Mouse (Mus musculus): Measurements from ENCODE around the gene Olfr564. TPM values are rescaled to one million over a fixed set of nuclear protein-coding genes. Genes with fewer than 3 reads are reported as not detected.

Olfr564 gene
- polyA plus RNA-seq (2012; rRNA removed), result not detected in 2 replicates

- Histone ChIP-seq H3K27ac (ENCODE audit: control insufficient read depth, insufficient read depth, low read depth, low read length) (no peak within 1 kb of the TSS), H3K4me1 (ENCODE audit: control insufficient read depth, insufficient read depth, low read length) (no peaks in the 10 kb centered on the region), H3K36me3 (ENCODE audit: control insufficient read depth, insufficient read depth, low read length) (no peaks in the 10 kb centered on the region), H3K4me3 (ENCODE audit: control insufficient read depth, low read depth, low read length) (no peak within 1 kb of the TSS), H3K27me3 (ENCODE audit: control insufficient read depth, insufficient read depth, low read length) (no peaks in the 10 kb centered on the region)
- no peak for TF ChIP-seq CTCF (IDR thresholded peaks at IDR 0.05; ENCODE audit: control insufficient read depth, insufficient read depth, insufficient replicate concordance, low read depth, low read length)
- no peak for TF ChIP-seq POLR2A (IDR thresholded peaks at IDR 0.05; ENCODE audit: control insufficient read depth, low read depth, low read length)
These were observed at the start of gene Olfr564 for GRCm38 (mm10) chr7:102803180-102803579. Gene Olfr564 (plus strand): TSS chr7:102803480.

GRCm38 (mm10) chr7:102759266-102759665 lies 44.0 kb upstream of the Olfr564 start, which contains the start of the genes Olfr560 and Olfr78:
Gene Olfr560 (minus strand): TSS chr7:102759366.
Gene Olfr78 (minus strand): TSS chr7:102759471.
- H3K4me1 ChIP-seq (ENCODE audit: control insufficient read depth, insufficient read depth, low read length), result no peaks in the 10 kb centered on the region
- H3K4me3 ChIP-seq (ENCODE audit: control insufficient read depth, low read depth, low read length), result no peak within 1 kb of the TSS
- H3K27me3 ChIP-seq (ENCODE audit: control insufficient read depth, insufficient read depth, low read length), result no peaks in the 10 kb centered on the region
- no peaks in the 10 kb centered on the region for H3K36me3 ChIP-seq (ENCODE audit: control insufficient read depth, insufficient read depth, low read length)
- no peak within 1 kb of the TSS for H3K27ac ChIP-seq (ENCODE audit: control insufficient read depth, insufficient read depth, low read depth, low read length)
- TF ChIP-seq CTCF (IDR thresholded peaks at IDR 0.05; ENCODE audit: control insufficient read depth, insufficient read depth, insufficient replicate concordance, low read depth, low read length) (no peak), POLR2A (IDR thresholded peaks at IDR 0.05; ENCODE audit: control insufficient read depth, low read depth, low read length) (no peak)

- no peak for TF ChIP-seq CTCF (IDR thresholded peaks at IDR 0.05; ENCODE audit: control insufficient read depth, insufficient read depth, insufficient replicate concordance, low read depth, low read length)
- no peak for TF ChIP-seq POLR2A (IDR thresholded peaks at IDR 0.05; ENCODE audit: control insufficient read depth, low read depth, low read length)
- no peak within 1 kb of the TSS for H3K4me3 ChIP-seq (ENCODE audit: control insufficient read depth, low read depth, low read length)
- H3K4me1 ChIP-seq (ENCODE audit: control insufficient read depth, insufficient read depth, low read length), result no peaks in the 10 kb centered on the region
These were observed 32.4 kb upstream of the Olfr564 start, which contains the start of gene Olfr561 for GRCm38 (mm10) chr7:102770921-102771320. Gene Olfr561 (plus strand): TSS chr7:102771221.

More at GRCm38 (mm10) chr7:102770921-102771320, 32.4 kb upstream of the Olfr564 start, which contains the start of gene Olfr561:
- no peak within 1 kb of the TSS for H3K27ac ChIP-seq (ENCODE audit: control insufficient read depth, insufficient read depth, low read depth, low read length)
- H3K27me3 ChIP-seq (ENCODE audit: control insufficient read depth, insufficient read depth, low read length), result no peaks in the 10 kb centered on the region
- H3K36me3 ChIP-seq (ENCODE audit: control insufficient read depth, insufficient read depth, low read length), result no peaks in the 10 kb centered on the region

Other genes starting within 250 kb of the Olfr564 start
- gene Trim21, start 238.0 kb upstream of the Olfr564 start, polyA plus RNA-seq (2012; rRNA removed), result 0.54 and 0.59 TPM in 2 replicates
- gene Olfr550, start 232.0 kb upstream of the Olfr564 start, polyA plus RNA-seq (2012; rRNA removed), result not detected in 2 replicates
- gene Olfr551, start 211.6 kb upstream of the Olfr564 start, polyA plus RNA-seq (2012; rRNA removed), result not detected in 2 replicates
- not detected in 2 replicates for gene Olfr552, start 205.7 kb upstream of the Olfr564 start, polyA plus RNA-seq (2012; rRNA removed)
- gene Olfr553, start 185.3 kb upstream of the Olfr564 start, polyA plus RNA-seq (2012; rRNA removed), result not detected in 2 replicates
- gene Olfr554, start 165.0 kb upstream of the Olfr564 start, polyA plus RNA-seq (2012; rRNA removed), result 0.14 and 0.26 TPM in 2 replicates
- gene Olfr555, start 144.7 kb upstream of the Olfr564 start, polyA plus RNA-seq (2012; rRNA removed), result not detected in 2 replicates
- gene Olfr556, start 138.6 kb upstream of the Olfr564 start, polyA plus RNA-seq (2012; rRNA removed), result not detected in 2 replicates
- 6.0 and 8.3 TPM in 2 replicates for gene Trim68, start 116.2 kb upstream of the Olfr564 start, polyA plus RNA-seq (2012; rRNA removed)
- 0.10 TPM in 1 of 2 replicates, not detected in the other for gene Olfr557, start 107.6 kb upstream of the Olfr564 start, polyA plus RNA-seq (2012; rRNA removed)
- gene Olfr558, start 101.3 kb upstream of the Olfr564 start, polyA plus RNA-seq (2012; rRNA removed), result 0.19 and 0.25 TPM in 2 replicates
- 0.25 and 0.47 TPM in 2 replicates for gene Olfr33, start 84.4 kb upstream of the Olfr564 start, polyA plus RNA-seq (2012; rRNA removed)
- gene Olfr559, start 76.0 kb upstream of the Olfr564 start, polyA plus RNA-seq (2012; rRNA removed), result not detected in 2 replicates
- not detected in 2 replicates for gene Olfr560, start 44.1 kb upstream of the Olfr564 start, polyA plus RNA-seq (2012; rRNA removed)
- 1.1 and 1.3 TPM in 2 replicates for gene Olfr78, start 44.0 kb upstream of the Olfr564 start, polyA plus RNA-seq (2012; rRNA removed)
- gene Olfr561, start 32.3 kb upstream of the Olfr564 start, polyA plus RNA-seq (2012; rRNA removed), result not detected in 2 replicates
- gene Olfr566, start 55.3 kb downstream of the Olfr564 start, polyA plus RNA-seq (2012; rRNA removed), result not detected in 2 replicates
- gene Olfr568, start 73.6 kb downstream of the Olfr564 start, polyA plus RNA-seq (2012; rRNA removed), result 0.26 and 0.59 TPM in 2 replicates
- not detected in 2 replicates for gene Olfr569, start 87.4 kb downstream of the Olfr564 start, polyA plus RNA-seq (2012; rRNA removed)
- gene Olfr570, start 91.1 kb downstream of the Olfr564 start, polyA plus RNA-seq (2012; rRNA removed), result 0.23 TPM in 1 of 2 replicates, not detected in the other
- not detected in 2 replicates for gene Olfr571, start 114.1 kb downstream of the Olfr564 start, polyA plus RNA-seq (2012; rRNA removed)
- gene Olfr572, start 120.9 kb downstream of the Olfr564 start, polyA plus RNA-seq (2012; rRNA removed), result not detected in 2 replicates
- gene Olfr573-ps1, start 139.1 kb downstream of the Olfr564 start, polyA plus RNA-seq (2012; rRNA removed), result not detected in 2 replicates
- not detected in 2 replicates for gene Olfr574, start 145.0 kb downstream of the Olfr564 start, polyA plus RNA-seq (2012; rRNA removed)
- gene Olfr575, start 155.3 kb downstream of the Olfr564 start, polyA plus RNA-seq (2012; rRNA removed), result not detected in 2 replicates
- gene Olfr576, start 159.2 kb downstream of the Olfr564 start, polyA plus RNA-seq (2012; rRNA removed), result not detected in 2 replicates
- not detected in 2 replicates for gene Olfr577, start 172.5 kb downstream of the Olfr564 start, polyA plus RNA-seq (2012; rRNA removed)
- gene Olfr578, start 185.8 kb downstream of the Olfr564 start, polyA plus RNA-seq (2012; rRNA removed), result not detected in 2 replicates
- gene Olfr582, start 234.5 kb downstream of the Olfr564 start, polyA plus RNA-seq (2012; rRNA removed), result not detected in 2 replicates
- gene Olfr583, start 247.8 kb downstream of the Olfr564 start, polyA plus RNA-seq (2012; rRNA removed), result not detected in 2 replicates

Measured in testis, adult 2 months (tissue).